Mouse (Mus musculus) cortical plate, adult 2 months (tissue): ENCODE data around the gene Ube2h.

ENCODE experiments used
- CTCF ChIP-seq: fragments of 200-500 bp; IDR thresholded peaks from 2 replicates; pipeline ENCODE4 v1.5.1; 2011; ENCODE audit warnings: mild to moderate bottlenecking, control low read depth, low read length; ENCODE audit not compliant: insufficient read depth; ENCODE audit errors: extremely low read depth
- POLR2A ChIP-seq: fragments of 200-500 bp; IDR thresholded peaks from 2 replicates; pipeline ENCODE4 v1.6.1; 2011; ENCODE audit warnings: mild to moderate bottlenecking, low read length, control low read depth; ENCODE audit not compliant: insufficient read depth; ENCODE audit errors: extremely low read depth

GRCm38 (mm10) chr6:30239207-30239606, 65.1 kb downstream of the Ube2h start:
- TF ChIP-seq POLR2A (no peak), CTCF (no peak)
